Mouse (Mus musculus) brain, embryonic 14.5 days (tissue): ENCODE measurements around the gene Neurod2.

Source experiments
- CTCF ChIP-seq: fragments of 200-500 bp; IDR thresholded peaks from 2 replicates; pipeline ENCODE4 v1.5.1; 2012; ENCODE audit warnings: inconsistent platforms, mild to moderate bottlenecking, moderate library complexity, borderline replicate concordance; ENCODE audit not compliant: insufficient read depth, insufficient read length; ENCODE audit errors: extremely low read depth
- POLR2A ChIP-seq: fragments of 200-500 bp; IDR thresholded peaks from 2 replicates; pipeline ENCODE4 v1.6.1; 2012; ENCODE audit warnings: mild to moderate bottlenecking, inconsistent platforms, borderline replicate concordance; ENCODE audit not compliant: poor library complexity, insufficient read depth, insufficient read length, severe bottlenecking; ENCODE audit errors: extremely low read depth

DNA sequence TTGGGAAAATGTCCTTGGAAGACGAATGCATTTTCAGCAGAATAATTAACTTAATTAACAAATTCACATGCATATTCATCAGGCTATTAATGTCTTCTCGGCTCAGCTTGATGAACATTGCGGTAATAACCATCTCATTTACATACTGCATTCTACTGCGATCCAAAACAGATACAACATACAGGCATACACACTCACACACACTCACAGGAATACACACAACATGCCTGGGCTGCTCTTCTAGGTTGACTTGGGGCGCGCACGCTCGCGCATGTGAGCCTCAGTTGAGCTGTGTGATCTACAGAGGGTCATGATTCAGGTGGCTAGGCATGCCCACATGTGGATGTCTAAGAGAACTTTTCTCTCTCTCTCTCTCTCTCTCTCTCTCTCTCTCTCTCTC is 45.7 kb downstream of the Neurod2 start:
- TF ChIP-seq POLR2A (no peak), CTCF (no peak)
